Mouse (Mus musculus): ENCODE measurements around the gene Egfl6.

DNA sequence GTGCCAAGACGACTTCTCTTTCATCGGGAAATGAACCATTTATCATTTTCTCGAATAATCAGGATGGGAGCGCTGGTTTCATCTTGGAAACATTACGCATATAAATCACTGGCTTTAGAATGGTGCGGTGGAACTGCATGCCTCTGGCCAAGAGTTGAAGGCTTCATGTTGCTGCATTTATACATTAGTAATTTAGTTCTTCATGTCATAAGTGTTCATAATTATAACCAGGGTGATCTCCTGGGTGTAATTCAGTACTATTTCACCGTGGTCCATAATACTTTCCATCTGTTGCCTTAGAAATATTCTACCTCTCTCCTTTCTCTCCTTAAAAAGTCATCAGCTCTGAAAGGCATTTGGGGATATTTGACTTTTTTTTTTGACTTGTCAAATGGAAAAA, 29.7 kb upstream of the Egfl6 start:
- TF ChIP-seq CTCF (IDR thresholded peaks at IDR 0.05 in 2 of 3, conservative IDR thresholded peaks at IDR 0.05 in 1 of 3; ENCODE audit: control insufficient read depth in 1 of 3, insufficient read depth in 1 of 3, low read depth in 2 of 3, low read length in 3 of 3, poor library complexity in 1 of 3, severe bottlenecking in 1 of 3) (no peak), NELFE (IDR thresholded peaks at IDR 0.05; ENCODE audit: low read depth, low read length) (no peak), POLR2A (IDR thresholded peaks at IDR 0.05; ENCODE audit: control insufficient read depth in 1 of 2, insufficient read depth in 1 of 2, low read depth in 1 of 2, low read length in 2 of 2, poor library complexity in 1 of 2) (no peak), ZC3H11A (IDR thresholded peaks at IDR 0.05; ENCODE audit: low read depth, low read length) (no peak), GATA1 (IDR thresholded peaks at IDR 0.05; ENCODE audit: low read depth, low read length) (no peak), RAD21 (IDR thresholded peaks at IDR 0.05; ENCODE audit: low read depth, low read length) (no peak), JUND (IDR thresholded peaks at IDR 0.05; ENCODE audit: low read depth, low read length) (no peak), MXI1 (IDR thresholded peaks at IDR 0.05; ENCODE audit: low read depth, low read length) (no peak), RCOR1 (IDR thresholded peaks at IDR 0.05; ENCODE audit: low read depth, low read length) (no peak), TAL1 (IDR thresholded peaks at IDR 0.05; ENCODE audit: low read length) (no peak), MAZ (IDR thresholded peaks at IDR 0.05; ENCODE audit: low read depth, low read length) (no peak), ZMIZ1 (IDR thresholded peaks at IDR 0.05; ENCODE audit: low read depth, low read length) (no peak)
